Mouse (Mus musculus): ENCODE measurements around the gene Gm2174.

DNA sequence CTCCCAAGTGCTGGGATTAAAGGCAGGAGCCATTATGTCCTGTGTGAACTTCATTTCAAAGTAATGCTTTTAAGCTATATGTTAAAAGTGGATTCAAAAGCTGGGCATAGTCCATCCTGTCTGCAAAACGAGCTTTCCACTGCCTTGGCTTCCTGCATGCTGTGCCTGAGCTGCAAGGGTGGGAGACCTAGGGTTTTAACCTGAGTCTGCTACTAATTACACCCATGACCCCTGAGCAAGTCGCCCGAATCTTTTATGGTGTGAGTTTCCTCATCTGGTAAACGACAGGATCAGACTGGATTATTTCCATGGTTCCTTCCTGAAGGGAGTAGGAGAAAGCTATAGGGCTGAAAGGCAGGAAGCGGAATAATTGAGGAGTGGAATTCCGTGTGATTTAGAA, 20.7 kb downstream of the Gm2174 start:
- TF ChIP-seq CTCF (IDR thresholded peaks at IDR 0.05; ENCODE audit: borderline replicate concordance, extremely low read depth, insufficient read depth, insufficient read length) (no peak), POLR2A (IDR thresholded peaks at IDR 0.05; ENCODE audit: borderline replicate concordance, extremely low read depth, insufficient read depth, insufficient read length, poor library complexity, severe bottlenecking) (no peak)

All from brain, embryonic 14.5 days (tissue).